9 mouse cellular contexts compared by ENCODE assay signal in the genomic region with DNA sequence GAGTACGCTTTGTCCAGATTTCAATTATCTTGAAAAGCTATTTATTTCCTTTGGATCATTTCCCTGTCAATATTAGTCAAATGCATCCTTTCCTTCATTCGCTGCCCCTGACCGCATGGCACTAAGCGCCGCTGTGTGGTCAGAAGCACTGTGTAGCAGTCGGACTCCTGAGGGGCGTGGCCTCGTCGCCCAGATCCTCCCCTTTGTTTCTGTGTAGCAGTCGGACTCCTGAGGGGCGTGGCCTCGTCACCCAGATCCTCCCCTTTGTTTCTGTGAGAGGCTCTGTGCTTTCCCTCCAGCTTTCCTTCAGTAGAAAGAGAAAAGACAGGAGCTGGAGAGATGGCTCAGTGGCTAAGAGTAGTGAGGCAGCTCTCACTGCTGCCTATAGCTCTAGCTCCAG. TPM values are rescaled to one million over a fixed set of nuclear protein-coding genes. Genes with fewer than 3 reads are reported as not detected.
DNase-seq lines count a peak whose midpoint lies in the region; ATAC-seq and TF ChIP-seq lines count a peak whose summit lies in the region.
"Had no signal": no experiment of that assay in that cellular context is flagged by ENCODE, and none has a peak within 500 bp of the region (broad histone marks: within the 10 kb centered on the region; RNA-seq: fewer than 3 reads in every experiment).

No protein-coding gene starts in this region.

- H3K36me3 ChIP-seq in forebrain, embryonic 10.5 days (replicated peaks), result peaks cover 43% of the 10 kb centered on the region
- H3K36me3 ChIP-seq in forebrain, embryonic 13.5 days (ENCODE audit: poor library complexity, severe bottlenecking), result peaks cover 9% of the 10 kb centered on the region
- peaks cover under 1% of the 10 kb centered on the region; the same call in 1 of the 2 replicates for H3K36me3 ChIP-seq in lung, embryonic 16.5 days (ENCODE audit: control insufficient read depth, insufficient read depth, low read length)
- H3K36me3 ChIP-seq in intestine, embryonic 15.5 days, result peaks cover 3% of the 10 kb centered on the region
- H3K36me3 ChIP-seq in stomach, postnatal 0 days (ENCODE audit: control insufficient read depth, insufficient read depth, low read length), result peaks cover 2% of the 10 kb centered on the region; the same call in 1 of the 2 replicates

- DNase-seq in forebrain, embryonic 10.5 days (ENCODE audit: extremely low spot score, low spot score), result peak; percentile 29
- DNase-seq in lung, adult 2 months, result no peak
- peak; percentile 83 for DNase-seq in stomach, postnatal 0 days (ENCODE audit: low spot score)
- DNase-seq in layer of hippocampus, postnatal 25 days (ENCODE audit: extremely low spot score in 1 of 2, low spot score in 1 of 2), result no peak
- DNase-seq in left cerebral cortex, postnatal 14 days (ENCODE audit: low spot score in 2 of 2), result no peak
- DNase-seq: cerebellum, adult 8-10 months had no signal

- no peak overlapping the region for H3K4me3 ChIP-seq in forebrain, embryonic 10.5 days
- H3K4me3 ChIP-seq in forebrain, embryonic 13.5 days, result no peak overlapping the region
- no peak overlapping the region for H3K4me3 ChIP-seq in lung, embryonic 16.5 days (ENCODE audit: low read length)
- no peak overlapping the region for H3K4me3 ChIP-seq in lung, adult 2 months (replicated peaks; ENCODE audit: extremely low read depth, low read depth, low read length)
- H3K4me3 ChIP-seq in intestine, embryonic 15.5 days (replicated peaks), result no peak overlapping the region
- H3K4me3 ChIP-seq in stomach, postnatal 0 days (ENCODE audit: low read depth, low read length), result no peak overlapping the region

- TF ChIP-seq POLR2A in lung, adult 2 months (IDR thresholded peaks at IDR 0.05; ENCODE audit: borderline replicate concordance, extremely low read depth, low read depth, low read length), result no peak

- no peak overlapping the region for H3K9ac ChIP-seq in forebrain, embryonic 13.5 days
- H3K9ac ChIP-seq in lung, embryonic 16.5 days (ENCODE audit: low read length), result no peak overlapping the region
- H3K9ac ChIP-seq in intestine, embryonic 15.5 days, result no peak overlapping the region
- H3K9ac ChIP-seq in stomach, postnatal 0 days (ENCODE audit: low read length), result no peak overlapping the region

- no peak overlapping the region for H3K27ac ChIP-seq in forebrain, embryonic 10.5 days
- H3K27ac ChIP-seq in forebrain, embryonic 13.5 days, result no peak overlapping the region
- H3K27ac ChIP-seq in lung, embryonic 16.5 days (ENCODE audit: low read length), result no peak overlapping the region
- H3K27ac ChIP-seq in intestine, embryonic 15.5 days, result no peak overlapping the region
- no peak overlapping the region for H3K27ac ChIP-seq in stomach, postnatal 0 days (replicated peaks)

- H3K9me3 ChIP-seq in forebrain, embryonic 10.5 days, result no peaks in the 10 kb centered on the region
- H3K9me3 ChIP-seq in forebrain, embryonic 13.5 days (replicated peaks), result no peaks in the 10 kb centered on the region
- no peaks in the 10 kb centered on the region for H3K9me3 ChIP-seq in lung, embryonic 16.5 days (ENCODE audit: control insufficient read depth, low read length)
- H3K9me3 ChIP-seq in intestine, embryonic 15.5 days, result no peaks in the 10 kb centered on the region
- H3K9me3 ChIP-seq in stomach, postnatal 0 days (ENCODE audit: control insufficient read depth, low read length), result no peaks in the 10 kb centered on the region

- intact Hi-C loops in left cerebral cortex, postnatal 14 days (cut with DNase I), result no loop called here

- H3K27me3 ChIP-seq in forebrain, embryonic 10.5 days (ENCODE audit: poor library complexity, severe bottlenecking), result no peaks in the 10 kb centered on the region
- no peaks in the 10 kb centered on the region for H3K27me3 ChIP-seq in forebrain, embryonic 13.5 days
- no peaks in the 10 kb centered on the region for H3K27me3 ChIP-seq in lung, embryonic 16.5 days (ENCODE audit: control insufficient read depth, insufficient read depth, low read depth, low read length)
- no peaks in the 10 kb centered on the region for H3K27me3 ChIP-seq in intestine, embryonic 15.5 days (replicated peaks)
- H3K27me3 ChIP-seq in stomach, postnatal 0 days (ENCODE audit: control insufficient read depth, insufficient read depth, low read length), result no peaks in the 10 kb centered on the region

- no peak; the same call in 1 of the 2 replicates for ATAC-seq in forebrain, embryonic 13.5 days
- ATAC-seq in lung, embryonic 16.5 days (ENCODE audit: low read depth), result peak; percentile 59; the same call in 1 of the 2 replicates
- ATAC-seq in intestine, embryonic 15.5 days, result peak; percentile 77
- ATAC-seq in stomach, postnatal 0 days (ENCODE audit: low FRiP score, low TSS enrichment), result peak; percentile 95

- no peak for TF ChIP-seq CTCF in lung, adult 2 months (IDR thresholded peaks at IDR 0.05; ENCODE audit: insufficient read depth, low read length)
- TF ChIP-seq CTCF in stomach, postnatal 0 days (IDR thresholded peaks at IDR 0.05; ENCODE audit: low read depth), result peak; percentile 38

- H3K4me1 ChIP-seq in forebrain, embryonic 10.5 days, result peaks cover 9% of the 10 kb centered on the region; the same call in 1 of the 2 replicates
- H3K4me1 ChIP-seq in forebrain, embryonic 13.5 days, result 0 out of 2 replicates have a peak, but pooled peaks cover 4% of the 10 kb centered on the region
- H3K4me1 ChIP-seq in lung, embryonic 16.5 days (replicated peaks; ENCODE audit: control insufficient read depth, insufficient read depth, low read length), result 0 out of 2 replicates have a peak, but pooled peaks cover 2% of the 10 kb centered on the region
- H3K4me1 ChIP-seq in lung, adult 2 months (ENCODE audit: control insufficient read depth, insufficient read depth, low read length), result no peaks in the 10 kb centered on the region
- 0 out of 2 replicates have a peak, but pooled peaks cover 4% of the 10 kb centered on the region for H3K4me1 ChIP-seq in intestine, embryonic 15.5 days (replicated peaks)
- H3K4me1 ChIP-seq in stomach, postnatal 0 days (replicated peaks; ENCODE audit: control insufficient read depth, insufficient read depth), result no peaks in the 10 kb centered on the region

- no peak overlapping the region for H3K4me2 ChIP-seq in forebrain, embryonic 13.5 days
- no peak overlapping the region for H3K4me2 ChIP-seq in lung, embryonic 16.5 days (ENCODE audit: low read depth, low read length)
- H3K4me2 ChIP-seq in intestine, embryonic 15.5 days (replicated peaks), result no peak overlapping the region
- no peak overlapping the region; the same call in 1 of the 2 replicates for H3K4me2 ChIP-seq in stomach, postnatal 0 days (replicated peaks; ENCODE audit: low read depth)

- 44% methylated on average over 12 of the region's 12 CpGs for WGBS in forebrain, embryonic 10.5 days
- 41% methylated on average over 12 of the region's 12 CpGs for WGBS in forebrain, embryonic 13.5 days
- WGBS in lung, embryonic 16.5 days, result 60% methylated on average over 12 of the region's 12 CpGs
- WGBS in lung, adult 2 months, result 64% methylated on average over 12 of the region's 12 CpGs
- WGBS in intestine, embryonic 15.5 days, result 64% methylated on average over 12 of the region's 12 CpGs
- 61% methylated on average over 12 of the region's 12 CpGs for WGBS in stomach, postnatal 0 days

- TF ChIP-seq EP300 in stomach, postnatal 0 days (optimal IDR thresholded peaks at IDR 0.05), result no peak

RNA-seq across cellular contexts. Expression of a gene that starts 23.6 kb away (rescaled TPM):
- 54.9 and 57.0 TPM in 2 replicates for polyA plus RNA-seq in forebrain, embryonic 10.5 days (2016; fragmentation: Nextera tagmentation; extraction: Ambion mirVana)
- 47.5 and 50.2 TPM in 2 replicates for polyA plus RNA-seq in forebrain, embryonic 13.5 days (2015; fragmentation: Nextera tagmentation; extraction: Ambion mirVana)
- polyA plus RNA-seq in lung, embryonic 16.5 days (2015; fragmentation: Nextera tagmentation; extraction: Ambion mirVana), result 56.2 and 58.1 TPM in 2 replicates
- polyA plus RNA-seq in lung, adult 2 months (2012; rRNA removed), result 24.4 and 24.5 TPM in 2 replicates
- 53.4 and 59.8 TPM in 2 replicates for polyA plus RNA-seq in intestine, embryonic 15.5 days (2015; fragmentation: Nextera tagmentation; extraction: Ambion mirVana)
- polyA plus RNA-seq in stomach, postnatal 0 days (2015; fragmentation: Nextera tagmentation; extraction: Ambion mirVana), result 44.5 and 47.3 TPM in 2 replicates
- total RNA-seq in layer of hippocampus, postnatal 25 days (2021), result 10 to 100 TPM; 46.4 to 48.2 TPM
- total RNA-seq in left cerebral cortex, postnatal 14 days (2021), result 10 to 100 TPM; 36.1 to 40.8 TPM

RNA-seq across cellular contexts. Expression of a gene that starts 47.9 kb away (rescaled TPM):
- 3.6 and 3.9 TPM in 2 replicates for polyA plus RNA-seq in forebrain, embryonic 10.5 days (2016; fragmentation: Nextera tagmentation; extraction: Ambion mirVana)
- polyA plus RNA-seq in forebrain, embryonic 13.5 days (2015; fragmentation: Nextera tagmentation; extraction: Ambion mirVana), result 8.3 and 8.9 TPM in 2 replicates
- polyA plus RNA-seq in lung, embryonic 16.5 days (2015; fragmentation: Nextera tagmentation; extraction: Ambion mirVana), result 5.5 and 6.1 TPM in 2 replicates
- 11.2 and 12.0 TPM in 2 replicates for polyA plus RNA-seq in lung, adult 2 months (2012; rRNA removed)
- polyA plus RNA-seq in intestine, embryonic 15.5 days (2015; fragmentation: Nextera tagmentation; extraction: Ambion mirVana), result 3.8 and 3.9 TPM in 2 replicates
- polyA plus RNA-seq in stomach, postnatal 0 days (2015; fragmentation: Nextera tagmentation; extraction: Ambion mirVana), result 2.3 and 2.4 TPM in 2 replicates
- 10 to 100 TPM; 12.9 to 13.1 TPM for total RNA-seq in layer of hippocampus, postnatal 25 days (2021)
- 10 to 100 TPM; 12.1 to 14.5 TPM for total RNA-seq in left cerebral cortex, postnatal 14 days (2021)

Comparison
In these comparisons a context has a peak if more than half of its experiments do, and no peak if none do; other contexts are left out.
1. DNase-seq: peak in forebrain, embryonic 10.5 days (single experiment) and stomach, postnatal 0 days (single experiment); none in lung, adult 2 months (single experiment), layer of hippocampus, postnatal 25 days (0 of 2) and left cerebral cortex, postnatal 14 days (0 of 2).